ENCODE assay signal across 12 mouse cellular contexts in genomic region chr13:54320212-54320611, GRCm38 (mm10). TPM values are rescaled to one million over a fixed set of nuclear protein-coding genes. Genes with fewer than 3 reads are reported as not detected.
A peak's percentile ranks its signal among the peaks of the same experiment; 100 is the strongest.
DNase-seq lines count a peak whose midpoint lies in the region; ATAC-seq and TF ChIP-seq lines count a peak whose summit lies in the region.
"Had no signal": no experiment of that assay in that cellular context is flagged by ENCODE, and none has a peak within 500 bp of the region (broad histone marks: within the 10 kb centered on the region; RNA-seq: fewer than 3 reads in every experiment).

No protein-coding gene starts in this region.

- H3K79me2 ChIP-seq in MEL (ENCODE audit: control insufficient read depth, insufficient read depth, low read length, poor library complexity): no peaks in the 10 kb centered on the region

- no peak overlapping the region for H3K4me2 ChIP-seq in hindbrain, postnatal 0 days (ENCODE audit: low read depth, low read length)
- no peak overlapping the region for H3K4me2 ChIP-seq in hindbrain, embryonic 11.5 days (replicated peaks; ENCODE audit: low read depth, low read length)
- no peak overlapping the region for H3K4me2 ChIP-seq in kidney, embryonic 14.5 days (replicated peaks; ENCODE audit: low read depth, low read length)
- no peak overlapping the region for H3K4me2 ChIP-seq in forebrain, embryonic 12.5 days
- H3K4me2 ChIP-seq: stomach, embryonic 15.5 days had no signal

- H3K4me3 ChIP-seq in hindbrain, postnatal 0 days (ENCODE audit: low read length): no peak overlapping the region
- no peak overlapping the region for H3K4me3 ChIP-seq in hindbrain, embryonic 11.5 days (ENCODE audit: low read depth, low read length)
- peak overlapping the region; percentile 73 to 94; a peak in 3 of 4 replicates for H3K4me3 ChIP-seq in MEL (ENCODE audit: control insufficient read depth in 1 of 2, insufficient read depth in 1 of 2, low read depth in 2 of 2, low read length in 2 of 2)
- no peak overlapping the region for H3K4me3 ChIP-seq in kidney, embryonic 14.5 days (ENCODE audit: low read length)
- no peak overlapping the region for H3K4me3 ChIP-seq in forebrain, embryonic 12.5 days (replicated peaks)
- H3K4me3 ChIP-seq: stomach, embryonic 15.5 days had no signal

- 0 out of 2 replicates have a peak, but pooled peaks cover 3% of the 10 kb centered on the region for H3K36me3 ChIP-seq in hindbrain, postnatal 0 days (ENCODE audit: insufficient read depth, low read length)
- H3K36me3 ChIP-seq in hindbrain, embryonic 11.5 days (ENCODE audit: control insufficient read depth, insufficient read depth, low read length): no peaks in the 10 kb centered on the region
- peaks cover 0 to 20% of the 10 kb centered on the region in 2 experiments; a peak in 2 of 4 replicates for H3K36me3 ChIP-seq in MEL (ENCODE audit: control insufficient read depth in 1 of 2, insufficient read depth in 2 of 2, low read length in 2 of 2)
- H3K36me3 ChIP-seq in kidney, embryonic 14.5 days (ENCODE audit: control insufficient read depth, insufficient read depth, low read length): no peaks in the 10 kb centered on the region
- H3K36me3 ChIP-seq in forebrain, embryonic 12.5 days (replicated peaks): no peaks in the 10 kb centered on the region
- H3K36me3 ChIP-seq: stomach, embryonic 15.5 days had no signal

- no peak for TF ChIP-seq POLR2A in MEL (IDR thresholded peaks at IDR 0.05; ENCODE audit: control insufficient read depth in 1 of 2, insufficient read depth in 1 of 2, low read depth in 1 of 2, low read length in 2 of 2, poor library complexity in 1 of 2)

- 69% methylated on average over 9 of the region's 9 CpGs for WGBS in hindbrain, postnatal 0 days
- WGBS in hindbrain, embryonic 11.5 days: 58% methylated on average over 9 of the region's 9 CpGs
- WGBS in kidney, embryonic 14.5 days: 68% methylated on average over 9 of the region's 9 CpGs
- WGBS in forebrain, embryonic 12.5 days: 67% methylated on average over 9 of the region's 9 CpGs

- H3K27me3 ChIP-seq in hindbrain, postnatal 0 days (ENCODE audit: insufficient read depth, low read length): no peaks in the 10 kb centered on the region
- no peaks in the 10 kb centered on the region for H3K27me3 ChIP-seq in hindbrain, embryonic 11.5 days (ENCODE audit: control insufficient read depth, insufficient read depth, low read length)
- H3K27me3 ChIP-seq in MEL (ENCODE audit: control insufficient read depth in 1 of 2, insufficient read depth in 2 of 2, low read length in 2 of 2): no peaks in the 10 kb centered on the region
- H3K27me3 ChIP-seq in kidney, embryonic 14.5 days (ENCODE audit: control insufficient read depth, insufficient read depth, low read length): no peaks in the 10 kb centered on the region
- H3K27me3 ChIP-seq in forebrain, embryonic 12.5 days: no peaks in the 10 kb centered on the region
- H3K27me3 ChIP-seq: stomach, embryonic 15.5 days had no signal

- TF ChIP-seq RAD21 in MEL (IDR thresholded peaks at IDR 0.05; ENCODE audit: low read depth, low read length): peak; percentile 20

- TF ChIP-seq CTCF in hindbrain, postnatal 0 days (IDR thresholded peaks at IDR 0.05; ENCODE audit: low read depth): peak; percentile 38
- TF ChIP-seq CTCF in MEL (IDR thresholded peaks at IDR 0.05 in 2 of 3, conservative IDR thresholded peaks at IDR 0.05 in 1 of 3; ENCODE audit: control insufficient read depth in 1 of 3, insufficient read depth in 1 of 3, low read depth in 2 of 3, low read length in 3 of 3, poor library complexity in 1 of 3, severe bottlenecking in 1 of 3): peak; percentile 51 to 73 (median 58)

- H3K9ac ChIP-seq in hindbrain, postnatal 0 days (replicated peaks; ENCODE audit: low read length): no peak overlapping the region
- H3K9ac ChIP-seq in hindbrain, embryonic 11.5 days (ENCODE audit: low read depth, low read length): no peak overlapping the region
- no peak overlapping the region; the same call in 1 of the 2 replicates for H3K9ac ChIP-seq in MEL (ENCODE audit: control insufficient read depth, low read depth, low read length, poor library complexity, severe bottlenecking)
- no peak overlapping the region for H3K9ac ChIP-seq in kidney, embryonic 14.5 days (ENCODE audit: low read depth, low read length)
- H3K9ac ChIP-seq in forebrain, embryonic 12.5 days: no peak overlapping the region
- H3K9ac ChIP-seq: stomach, embryonic 15.5 days had no signal

- ATAC-seq in hindbrain, postnatal 0 days: no peak
- ATAC-seq in hindbrain, embryonic 11.5 days (ENCODE audit: low FRiP score): no peak
- 0 out of 2 replicates have a peak, but pooled peaks have one; percentile 27 for ATAC-seq in granulocyte monocyte progenitor cell, adult 5-6 weeks (replicated peaks; ENCODE audit: poor library complexity, severe bottlenecking)
- ATAC-seq in kidney, embryonic 14.5 days (ENCODE audit: low FRiP score, low TSS enrichment): no peak
- no peak for ATAC-seq in forebrain, embryonic 12.5 days (ENCODE audit: low FRiP score)
- ATAC-seq: hindbrain, embryonic 16.5 days had no signal

- DNase-seq in hindbrain, postnatal 0 days (ENCODE audit: low spot score): no peak
- no peak for DNase-seq in hindbrain, embryonic 11.5 days (ENCODE audit: low spot score)
- peak; percentile 13 for DNase-seq in lung, postnatal 36 days
- DNase-seq in lung, postnatal 14 days: no peak
- DNase-seq in MEL (ENCODE audit: low read depth, low spot score): peak; percentile 65
- DNase-seq: gastrocnemius, postnatal 10 days; midbrain, embryonic 14.5 days had no signal

- no peak overlapping the region for H3K27ac ChIP-seq in hindbrain, postnatal 0 days
- H3K27ac ChIP-seq in hindbrain, embryonic 11.5 days (ENCODE audit: low read depth, low read length): no peak overlapping the region
- no peak overlapping the region for H3K27ac ChIP-seq in MEL (ENCODE audit: control insufficient read depth, low read depth, low read length)
- no peak overlapping the region for H3K27ac ChIP-seq in kidney, embryonic 14.5 days (ENCODE audit: low read depth, low read length)
- no peak overlapping the region for H3K27ac ChIP-seq in forebrain, embryonic 12.5 days
- H3K27ac ChIP-seq: stomach, embryonic 15.5 days had no signal

- H3K9me3 ChIP-seq in hindbrain, postnatal 0 days (ENCODE audit: low read length): no peaks in the 10 kb centered on the region
- no peaks in the 10 kb centered on the region for H3K9me3 ChIP-seq in hindbrain, embryonic 11.5 days (ENCODE audit: control insufficient read depth, low read length)
- no peaks in the 10 kb centered on the region for H3K9me3 ChIP-seq in MEL (replicated peaks; ENCODE audit: insufficient read depth, low read length)
- no peaks in the 10 kb centered on the region for H3K9me3 ChIP-seq in kidney, embryonic 14.5 days (ENCODE audit: control insufficient read depth, low read length)
- H3K9me3 ChIP-seq in forebrain, embryonic 12.5 days: no peaks in the 10 kb centered on the region
- H3K9me3 ChIP-seq: stomach, embryonic 15.5 days had no signal

- 0 out of 2 replicates have a peak, but pooled peaks cover 14% of the 10 kb centered on the region for H3K4me1 ChIP-seq in hindbrain, postnatal 0 days (ENCODE audit: insufficient read depth, low read length)
- H3K4me1 ChIP-seq in hindbrain, embryonic 11.5 days (replicated peaks; ENCODE audit: control insufficient read depth, insufficient read depth, low read length): no peaks in the 10 kb centered on the region
- peaks cover 6 to 28% of the 10 kb centered on the region in 2 experiments; a peak in 3 of 4 replicates for H3K4me1 ChIP-seq in MEL (ENCODE audit: control insufficient read depth in 1 of 2, insufficient read depth in 2 of 2, low read length in 2 of 2)
- H3K4me1 ChIP-seq in kidney, embryonic 14.5 days (ENCODE audit: control insufficient read depth, insufficient read depth, low read length): no peaks in the 10 kb centered on the region
- peaks cover 28% of the 10 kb centered on the region for H3K4me1 ChIP-seq in forebrain, embryonic 12.5 days
- H3K4me1 ChIP-seq: stomach, embryonic 15.5 days had no signal

- no peak for TF ChIP-seq EP300 in MEL (IDR thresholded peaks at IDR 0.05; ENCODE audit: low read depth in 1 of 2, low read length in 2 of 2)

TF ChIP-seq in MEL, 35 proteins besides CTCF, POLR2A, EP300 and RAD21:
- TF ChIP-seq ZC3H11A (IDR thresholded peaks at IDR 0.05; ENCODE audit: low read depth, low read length) (peak; percentile 9; the same call in 1 of the 2 replicates), SMC3 (IDR thresholded peaks at IDR 0.05; ENCODE audit: low read depth, low read length) (peak; percentile 48), KAT2A (conservative IDR thresholded peaks at IDR 0.05; ENCODE audit: low read depth, low read length) (no peak), ZMIZ1 (IDR thresholded peaks at IDR 0.05; ENCODE audit: low read depth, low read length) (no peak)

RNA-seq across cellular contexts. Expression of gene Cplx2, which starts 50.9 kb away (rescaled TPM):
- 118 and 120 TPM in 2 replicates for total RNA-seq in hindbrain, postnatal 0 days (2014; rRNA removed)
- polyA plus RNA-seq in hindbrain, postnatal 0 days (2015; fragmentation: Nextera tagmentation; extraction: Ambion mirVana): 46.2 and 47.4 TPM in 2 replicates
- 12.7 and 13.0 TPM in 2 replicates for polyA plus RNA-seq in hindbrain, embryonic 11.5 days (2014; fragmentation: Nextera tagmentation; extraction: Ambion mirVana)
- 1.8 and 2.1 TPM in 2 replicates for total RNA-seq in MEL (2012; rRNA removed)
- 1 to 10 TPM in 1 of 2 experiments, not detected in 1; 4.7 TPM for polyA plus RNA-seq in MEL (2012; ENCODE audit: insufficient read depth in 1 of 2, insufficient read length in 2 of 2, low read depth in 1 of 2, low replicate concordance in 2 of 2, missing spikeins in 1 of 2)
- not detected in 2 replicates for total RNA-seq in granulocyte monocyte progenitor cell, adult 5-6 weeks (2014; fragmentation: Nextera tagmentation)
- total RNA-seq in granulocyte monocyte progenitor cell, adult 5-6 weeks (2017): not detected in 2 replicates
- 4.5 and 6.4 TPM in 2 replicates for polyA plus RNA-seq in kidney, embryonic 14.5 days (2014; fragmentation: Nextera tagmentation; extraction: Ambion mirVana)
- 14.9 and 15.5 TPM in 2 replicates for polyA plus RNA-seq in forebrain, embryonic 12.5 days (2016; fragmentation: Nextera tagmentation; extraction: Ambion mirVana)

Comparison
In these comparisons a context has a peak if more than half of its experiments do, and no peak if none do; other contexts are left out.
1. DNase-seq: peak in lung, postnatal 36 days (single experiment) and MEL (single experiment); none in hindbrain, postnatal 0 days (single experiment), hindbrain, embryonic 11.5 days (single experiment) and lung, postnatal 14 days (single experiment).
2. H3K4me3 ChIP-seq: peak in MEL (2 of 2); none in hindbrain, postnatal 0 days (single experiment), hindbrain, embryonic 11.5 days (single experiment), kidney, embryonic 14.5 days (single experiment) and forebrain, embryonic 12.5 days (single experiment).